Mouse (Mus musculus) embryonic facial prominence, embryonic 13.5 days (tissue): ENCODE measurements around the gene Hk3. TPM values are rescaled to one million over a fixed set of nuclear protein-coding genes. Genes with fewer than 3 reads are reported as not detected.

Source experiments
- ATAC-seq: fragments of 200-750 bp; cut with Nextera tagmentation; 2 replicates; pipeline ENCODE4 v1.8.0; 2017; ENCODE audit warnings: low read depth; ENCODE audit not compliant: insufficient number of reproducible peaks, insufficient read depth, low FRiP score, low TSS enrichment
- H3K27ac ChIP-seq: fragments of 300-500 bp; sonication (generic); 2 replicates; pipeline ENCODE4 v1.5.1; 2015; ENCODE audit warnings: moderate library complexity, mild to moderate bottlenecking, inconsistent platforms
- H3K27me3 ChIP-seq: fragments of 300-500 bp; sonication (generic); 2 replicates; pipeline ENCODE4 v1.6.1; 2015; ENCODE audit warnings: mild to moderate bottlenecking, inconsistent platforms
- H3K36me3 ChIP-seq: fragments of 300-500 bp; sonication (generic); 2 replicates; pipeline ENCODE4 v1.6.1; 2015; ENCODE audit warnings: mild to moderate bottlenecking, inconsistent platforms
- H3K4me1 ChIP-seq: fragments of 300-500 bp; sonication (generic); 2 replicates; pipeline ENCODE4 v1.6.1; 2015; ENCODE audit warnings: inconsistent platforms
- H3K4me2 ChIP-seq: fragments of 300-500 bp; sonication (generic); 2 replicates; pipeline ENCODE4 v1.6.1; 2015; ENCODE audit warnings: moderate library complexity, mild to moderate bottlenecking, inconsistent platforms
- H3K4me3 ChIP-seq: fragments of 300-500 bp; sonication (generic); 2 replicates; pipeline ENCODE4 v1.5.1; 2015; ENCODE audit warnings: mild to moderate bottlenecking, inconsistent platforms
- H3K9ac ChIP-seq: fragments of 300-500 bp; sonication (generic); 2 replicates; pipeline ENCODE4 v1.6.1; 2015; ENCODE audit warnings: mild to moderate bottlenecking, inconsistent platforms
- H3K9me3 ChIP-seq: fragments of 300-500 bp; sonication (generic); 2 replicates; pipeline ENCODE4 v1.6.1; 2016; ENCODE audit warnings: inconsistent platforms
- WGBS: fragments of 180-500 bp; shearing (Covaris S2); methylation state at CpG from one replicate; pipeline ENCODE4 v1.1.7; 2015; ENCODE audit warnings: mixed read lengths; 5-methylcytosine and 5-hydroxymethylcytosine counted together
- polyA plus RNA-seq: library from polyadenylated mRNA; unstranded; fragments of >200 nt; fragmentation: Nextera tagmentation; extraction: Ambion mirVana; gene quantifications from 2 replicates; pipeline ENCODE4 v1.2.1, GENCODE M21; 2015

The Hk3 gene
- polyA plus RNA-seq, 1 experiment from 2014 or later, result 1.1 TPM

DNA sequence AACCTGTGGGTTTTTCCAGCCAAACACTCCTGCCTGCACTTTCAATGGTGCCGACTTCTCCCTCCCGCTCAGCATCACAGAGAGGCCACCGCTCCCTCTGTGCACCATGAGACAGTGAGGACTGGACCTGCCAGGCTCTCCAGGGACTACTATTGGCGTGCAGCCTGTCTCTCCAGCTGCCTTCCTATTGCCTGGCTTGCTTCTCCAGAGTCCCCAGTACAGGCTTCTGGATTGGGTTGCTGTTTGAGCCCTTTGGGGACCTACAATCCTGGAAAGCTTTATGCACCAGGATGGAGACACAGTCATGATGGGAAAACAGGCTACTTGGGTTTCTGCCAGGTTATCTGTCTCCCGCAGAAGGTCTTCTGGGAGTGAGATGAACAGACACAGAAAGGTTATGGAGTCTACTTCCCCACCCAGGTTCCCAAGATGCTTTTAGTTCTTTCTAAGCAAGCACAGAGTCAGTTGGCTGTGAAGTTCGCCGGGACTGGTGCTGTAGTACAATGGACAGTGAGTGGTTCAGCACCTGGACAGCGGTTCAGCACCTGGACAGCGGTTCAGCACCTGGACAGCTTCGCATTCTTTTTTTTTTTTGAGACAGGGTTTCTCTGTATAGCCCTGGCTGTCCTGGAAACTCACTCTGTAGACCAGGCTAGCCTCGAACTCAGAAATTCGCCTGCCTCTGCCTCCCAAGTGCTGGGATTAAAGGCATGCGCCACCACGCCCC, 50.5 kb downstream of the Hk3 start:
- Histone ChIP-seq H3K4me2 (no peak overlapping the region), H3K9me3 (no peaks in the 10 kb centered on the region), H3K27ac (no peak overlapping the region), H3K9ac (no peak overlapping the region), H3K27me3 (peaks cover 12% of the 10 kb centered on the region; the same call in 1 of the 2 replicates), H3K36me3 (no peaks in the 10 kb centered on the region), H3K4me3 (no peak overlapping the region), H3K4me1 (no peaks in the 10 kb centered on the region)
- no peak for ATAC-seq
- 33% methylated on average over 14 of the region's 14 CpGs for WGBS

DNA sequence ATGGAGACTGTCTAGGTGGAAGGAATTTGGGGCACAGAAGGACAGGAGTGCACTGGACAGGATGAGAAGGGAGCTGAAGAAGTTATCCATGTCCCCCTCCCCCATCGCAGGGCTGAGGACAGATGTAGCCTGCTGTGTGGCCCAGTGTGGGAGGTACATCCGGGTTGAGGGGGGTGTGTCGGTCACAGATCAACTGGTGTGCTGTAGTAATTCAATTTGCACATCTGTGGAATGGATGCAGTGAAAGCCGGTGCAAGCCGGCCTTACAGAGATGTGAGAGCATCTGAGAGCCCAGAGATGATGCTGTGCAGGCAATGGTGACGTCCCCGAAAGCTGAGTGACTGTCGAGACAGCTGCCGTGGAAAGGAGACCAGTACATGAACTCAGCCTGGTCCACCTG, 51.7 kb downstream of the Hk3 start:
- no peaks in the 10 kb centered on the region for H3K4me1 ChIP-seq
- no peak overlapping the region for H3K27ac ChIP-seq
- H3K4me2 ChIP-seq, result no peak overlapping the region
- no peaks in the 10 kb centered on the region for H3K36me3 ChIP-seq
- no peak for ATAC-seq
- no peaks in the 10 kb centered on the region for H3K9me3 ChIP-seq
- 44% methylated on average over 9 of the region's 9 CpGs for WGBS
- H3K4me3 ChIP-seq, result no peak overlapping the region
- peaks cover 12% of the 10 kb centered on the region; the same call in 1 of the 2 replicates for H3K27me3 ChIP-seq
- H3K9ac ChIP-seq, result no peak overlapping the region

DNA sequence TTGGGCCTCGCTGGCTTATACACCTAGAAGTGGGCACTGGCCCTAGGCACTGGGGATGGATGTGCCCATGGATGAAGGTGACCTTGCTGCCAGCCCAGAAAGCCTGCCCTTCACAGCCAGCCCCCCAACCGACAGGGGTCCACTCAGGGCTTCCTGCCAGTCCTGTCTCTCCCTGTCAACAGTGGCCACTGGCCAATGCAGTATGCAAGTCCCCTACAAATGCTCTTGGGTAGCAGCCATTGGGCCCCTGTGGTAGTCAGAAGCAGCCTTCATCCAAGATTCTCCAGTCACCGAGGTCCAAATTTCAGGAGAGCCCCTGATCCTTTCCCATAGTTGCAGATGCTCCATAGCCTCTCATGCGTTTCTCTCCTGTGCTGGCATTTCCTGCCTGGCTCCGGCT, 52.5 kb downstream of the Hk3 start:
- no peak overlapping the region for H3K27ac ChIP-seq
- 50% methylated on average over 5 of the region's 5 CpGs for WGBS
- H3K4me1 ChIP-seq, result no peaks in the 10 kb centered on the region
- no peaks in the 10 kb centered on the region for H3K36me3 ChIP-seq
- peaks cover 12% of the 10 kb centered on the region; the same call in 1 of the 2 replicates for H3K27me3 ChIP-seq
- H3K9ac ChIP-seq, result no peak overlapping the region
- no peak for ATAC-seq
- no peaks in the 10 kb centered on the region for H3K9me3 ChIP-seq
- H3K4me3 ChIP-seq, result no peak overlapping the region
- H3K4me2 ChIP-seq, result no peak overlapping the region

DNA sequence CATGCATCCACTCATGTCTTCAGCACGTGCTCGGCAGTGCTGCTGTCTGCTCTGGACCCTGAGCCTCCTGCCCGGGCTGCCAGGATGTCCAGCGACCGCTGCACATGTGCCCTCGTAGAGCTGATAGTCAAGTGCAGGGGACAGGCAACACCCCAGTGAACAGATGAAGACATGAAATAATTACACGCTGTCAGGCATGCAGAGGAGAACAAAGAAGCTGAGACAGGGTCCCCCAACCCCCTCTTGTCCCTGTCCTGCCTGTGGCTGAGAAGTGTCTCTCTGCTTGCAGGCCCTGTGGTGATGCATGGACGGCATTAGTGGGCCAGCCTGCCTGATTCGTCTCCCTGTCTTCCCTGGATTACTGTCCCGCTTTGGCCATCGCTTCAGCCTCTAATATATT, 53.7 kb downstream of the Hk3 start:
- H3K4me3 ChIP-seq, result no peak overlapping the region
- no peaks in the 10 kb centered on the region for H3K4me1 ChIP-seq
- peaks cover 12% of the 10 kb centered on the region; the same call in 1 of the 2 replicates for H3K27me3 ChIP-seq
- no peaks in the 10 kb centered on the region for H3K36me3 ChIP-seq
- WGBS, result 66% methylated on average over 11 of the region's 11 CpGs
- H3K4me2 ChIP-seq, result no peak overlapping the region
- no peak overlapping the region for H3K9ac ChIP-seq
- no peak for ATAC-seq
- no peak overlapping the region for H3K27ac ChIP-seq
- H3K9me3 ChIP-seq, result no peaks in the 10 kb centered on the region

DNA sequence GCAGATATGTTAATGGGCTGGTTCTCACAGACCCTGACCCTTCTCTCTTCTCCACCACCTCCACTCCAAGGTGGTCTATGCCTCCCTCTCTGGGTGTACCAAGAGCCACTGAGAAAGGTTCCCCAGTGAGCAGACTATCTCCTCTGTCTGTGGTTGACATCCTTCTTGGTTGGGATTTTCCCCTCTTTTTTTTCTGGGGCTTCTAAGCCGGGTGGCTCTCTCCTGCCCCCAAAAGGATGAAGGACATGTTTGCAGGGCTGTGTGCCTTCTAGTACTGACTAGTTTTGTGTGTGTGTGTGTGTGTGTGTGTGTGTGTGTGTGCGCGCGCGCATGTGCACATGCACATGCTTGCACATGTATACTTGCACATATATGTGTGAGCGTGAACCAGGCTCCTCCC, 55.9 kb downstream of the Hk3 start:
- 89% methylated on average over 6 of the region's 6 CpGs for WGBS
- no peaks in the 10 kb centered on the region for H3K9me3 ChIP-seq
- no peak overlapping the region for H3K9ac ChIP-seq
- no peak for ATAC-seq
- no peaks in the 10 kb centered on the region for H3K4me1 ChIP-seq
- no peak overlapping the region for H3K4me2 ChIP-seq
- H3K27ac ChIP-seq, result no peak overlapping the region
- H3K27me3 ChIP-seq, result peaks cover 17% of the 10 kb centered on the region
- H3K36me3 ChIP-seq, result no peaks in the 10 kb centered on the region
- H3K4me3 ChIP-seq, result no peak overlapping the region

DNA sequence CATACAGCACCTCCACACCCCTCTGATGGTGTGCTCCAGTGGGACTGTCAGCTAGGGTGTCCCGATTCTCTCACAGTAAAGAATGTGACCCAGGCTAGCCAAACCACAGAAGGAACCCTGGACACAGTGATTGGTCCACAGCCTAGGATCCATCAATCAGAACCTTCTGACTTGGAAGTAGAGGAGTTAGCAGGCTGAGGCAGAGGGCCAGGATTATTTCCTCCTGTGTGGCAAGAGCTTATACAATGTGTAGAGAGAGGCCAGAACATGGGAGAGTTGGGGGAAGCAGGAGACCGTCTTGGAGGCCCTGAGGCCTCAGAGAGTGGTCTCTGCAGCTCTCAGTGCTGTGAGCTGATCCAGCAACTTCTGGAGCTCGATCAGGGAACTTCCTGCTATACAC, 60.7 kb downstream of the Hk3 start:
- Histone ChIP-seq H3K9me3 (no peaks in the 10 kb centered on the region), H3K4me3 (no peak overlapping the region), H3K9ac (no peak overlapping the region), H3K36me3 (no peaks in the 10 kb centered on the region), H3K4me2 (no peak overlapping the region), H3K27me3 (peaks cover 46% of the 10 kb centered on the region), H3K27ac (no peak overlapping the region), H3K4me1 (peaks cover 8% of the 10 kb centered on the region)
- 65% methylated on average over 3 of the region's 3 CpGs for WGBS
- ATAC-seq, result no peak

DNA sequence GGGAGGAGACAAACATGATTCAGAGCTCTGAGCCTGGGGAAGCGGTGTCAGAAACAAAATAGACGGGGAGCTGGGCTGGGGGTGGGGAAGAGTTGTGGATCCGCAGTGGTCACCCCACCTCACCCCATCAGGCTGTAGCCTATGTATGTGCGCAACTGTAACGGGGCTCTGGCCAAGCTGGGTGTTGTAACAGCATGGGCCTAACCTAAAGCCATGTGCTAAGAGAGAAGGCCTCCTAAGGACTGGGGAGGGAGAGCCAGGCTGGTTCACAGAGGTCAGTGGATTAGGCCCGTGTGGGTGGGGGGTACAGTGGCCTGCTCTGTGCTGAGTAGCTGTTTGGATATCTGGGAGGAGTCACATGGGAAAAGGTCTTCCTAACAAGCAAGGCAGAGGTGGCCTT, 61.3 kb downstream of the Hk3 start:
- Histone ChIP-seq H3K9ac (no peak overlapping the region), H3K4me2 (no peak overlapping the region), H3K9me3 (no peaks in the 10 kb centered on the region), H3K4me1 (peaks cover 8% of the 10 kb centered on the region), H3K4me3 (no peak overlapping the region), H3K27ac (no peak overlapping the region), H3K27me3 (peaks cover 53% of the 10 kb centered on the region), H3K36me3 (no peaks in the 10 kb centered on the region)
- 53% methylated on average over 6 of the region's 6 CpGs for WGBS
- no peak for ATAC-seq

DNA sequence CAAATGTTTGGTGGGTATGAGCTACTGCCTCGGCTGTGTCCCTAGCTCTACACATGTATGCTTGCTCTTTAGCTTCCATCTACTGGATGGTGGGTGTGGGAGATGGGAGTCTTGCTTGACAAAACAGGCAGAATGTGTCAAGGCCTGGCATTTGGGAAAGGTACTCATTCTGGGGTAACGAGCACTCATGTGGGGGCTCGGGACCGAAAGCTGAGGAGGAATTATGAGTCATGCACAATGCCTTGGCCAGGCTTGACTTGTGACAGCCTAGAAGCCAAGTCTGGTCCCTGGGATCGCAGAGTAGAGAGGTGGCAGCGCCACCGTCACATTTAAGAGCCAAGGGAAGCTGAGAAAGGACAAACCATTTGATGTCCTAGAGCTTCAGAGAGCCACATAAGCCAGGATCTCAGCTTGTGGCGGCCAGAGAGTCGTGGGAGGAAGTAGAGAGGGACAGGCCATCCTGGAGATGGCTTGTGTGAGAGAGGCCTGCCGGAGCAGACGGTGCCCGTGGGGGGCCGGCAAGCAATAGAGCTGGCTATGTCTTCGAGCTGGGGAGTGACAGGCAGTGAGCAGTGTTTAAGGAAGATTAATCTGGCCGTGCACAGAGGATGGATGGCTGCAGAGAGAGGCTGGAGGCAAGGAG, 62.0 kb downstream of the Hk3 start:
- H3K27me3 ChIP-seq, result peaks cover 60% of the 10 kb centered on the region

DNA sequence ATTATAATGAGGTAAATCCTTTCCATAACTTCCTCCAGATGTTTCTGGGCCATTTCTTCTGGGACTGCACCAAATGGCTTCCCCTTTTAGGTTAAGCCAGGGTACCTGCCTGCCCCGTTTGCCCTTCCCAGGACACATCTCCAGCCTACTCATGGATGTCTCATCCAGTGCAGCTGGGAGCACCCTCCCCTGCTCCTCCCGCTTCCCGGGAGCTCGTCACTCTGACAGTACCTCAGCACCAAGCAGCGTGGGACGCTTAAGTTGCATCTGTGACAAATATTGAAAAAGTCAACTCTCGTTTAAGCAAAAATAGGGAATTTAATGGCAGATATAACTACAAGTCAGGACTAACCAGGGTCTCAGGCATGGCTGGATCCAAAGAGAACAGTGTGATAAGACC, 63.9 kb downstream of the Hk3 start:
- WGBS, result 39% methylated on average over 7 of the region's 7 CpGs
- Histone ChIP-seq H3K9me3 (no peaks in the 10 kb centered on the region), H3K4me3 (no peak overlapping the region), H3K4me1 (peaks cover 8% of the 10 kb centered on the region), H3K4me2 (no peak overlapping the region), H3K27me3 (peaks cover 79% of the 10 kb centered on the region), H3K36me3 (no peaks in the 10 kb centered on the region), H3K9ac (no peak overlapping the region), H3K27ac (no peak overlapping the region)
- no peak for ATAC-seq

More for the DNA sequence above, 62.0 kb downstream of the Hk3 start:
- no peak overlapping the region for H3K4me3 ChIP-seq
- WGBS, result 51% methylated on average over 15 of the region's 15 CpGs
- ATAC-seq, result no peak
- H3K27ac ChIP-seq, result no peak overlapping the region
- peaks cover 8% of the 10 kb centered on the region for H3K4me1 ChIP-seq
- no peak overlapping the region for H3K9ac ChIP-seq
- no peaks in the 10 kb centered on the region for H3K36me3 ChIP-seq
- no peak overlapping the region for H3K4me2 ChIP-seq
- H3K9me3 ChIP-seq, result no peaks in the 10 kb centered on the region

Other genes starting within 250 kb of the Hk3 start
- gene Eif4e1b, start 237.4 kb downstream of the Hk3 start, polyA plus RNA-seq, result not detected in 2 replicates
- 7.5 and 7.6 TPM in 2 replicates for gene Tspan17, start 232.0 kb downstream of the Hk3 start, polyA plus RNA-seq
- 0.60 and 0.94 TPM in 2 replicates for gene Unc5a, start 72.0 kb downstream of the Hk3 start, polyA plus RNA-seq
- 25.4 and 28.9 TPM in 2 replicates for gene Uimc1, start 78.9 kb upstream of the Hk3 start, polyA plus RNA-seq
- gene Zfp346, start 83.9 kb upstream of the Hk3 start, polyA plus RNA-seq, result 28.1 and 29.8 TPM in 2 replicates
- not detected in 2 replicates for gene Gm17617, start 112.2 kb upstream of the Hk3 start, polyA plus RNA-seq
- gene Fgfr4, start 131.3 kb upstream of the Hk3 start, polyA plus RNA-seq, result 3.7 and 4.3 TPM in 2 replicates
- gene Nsd1, start 188.4 kb upstream of the Hk3 start, polyA plus RNA-seq, result 77.2 and 83.0 TPM in 2 replicates